Mouse (Mus musculus) E14TG2a.4 (cell line): ENCODE measurements around the gene Plscr1.

Experiments
- CTCF ChIP-seq: conservative IDR thresholded peaks from 2 replicates; pipeline ENCODE4 v1.5.1; 2014; ENCODE audit warnings: low read length
- NANOG ChIP-seq: IDR thresholded peaks from 2 replicates; pipeline ENCODE4 v1.6.1; 2014; ENCODE audit warnings: borderline replicate concordance, low read length, mixed read lengths

DNA sequence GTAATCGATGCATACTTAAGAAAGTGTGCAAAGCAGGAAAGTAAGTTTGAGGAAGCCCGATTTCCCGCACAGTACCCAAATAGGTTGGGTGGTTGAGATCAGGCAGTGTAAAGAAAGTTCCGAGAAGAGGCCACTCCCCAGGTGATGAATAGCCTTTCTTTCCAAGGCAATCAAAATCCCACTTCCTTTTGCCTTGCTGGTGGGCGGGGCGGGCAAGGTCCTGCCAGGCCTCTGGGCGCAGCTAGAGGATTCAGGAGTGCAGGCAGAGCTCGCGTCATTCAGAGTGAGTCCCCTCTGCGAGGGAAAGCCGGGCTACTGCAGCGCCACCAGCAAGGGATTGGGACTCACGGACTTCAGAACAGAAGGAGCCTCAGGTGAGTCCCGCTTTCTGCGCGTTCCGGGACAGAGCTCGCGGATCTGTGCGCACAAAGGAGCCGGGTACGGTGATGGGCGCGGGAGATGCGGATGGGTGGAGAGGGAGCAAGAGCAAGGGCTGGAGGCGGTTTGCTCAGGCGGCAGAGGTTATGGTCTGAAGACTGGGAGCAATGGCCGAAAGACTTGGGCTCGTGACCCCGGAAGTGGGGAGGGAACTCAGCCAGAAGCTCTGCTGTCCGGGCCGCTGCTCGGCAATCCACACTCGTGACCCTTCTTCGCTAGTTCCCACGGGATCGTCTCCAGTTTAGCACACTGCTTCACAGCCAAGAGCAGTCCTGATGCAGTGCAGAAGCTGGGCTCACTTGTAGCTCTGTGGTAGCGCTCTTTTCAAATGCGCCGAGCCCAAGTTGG lies 630 bp downstream of the Plscr1 start:
- TF ChIP-seq CTCF (no peak), NANOG (no peak)
